Mouse (Mus musculus): Measurements from ENCODE around the gene Slc22a6.

- TF ChIP-seq MAZ (IDR thresholded peaks at IDR 0.05; ENCODE audit: low read depth, low read length) (no peak), IRF4 (IDR thresholded peaks at IDR 0.05; ENCODE audit: low read depth, low read length) (no peak), POLR2AphosphoS2 (IDR thresholded peaks at IDR 0.05; ENCODE audit: low read depth, low read length) (no peak), POLR2A (IDR thresholded peaks at IDR 0.05; ENCODE audit: low read depth, low read length) (no peak), NRF1 (IDR thresholded peaks at IDR 0.05; ENCODE audit: low read depth, low read length) (no peak), TBP (conservative IDR thresholded peaks at IDR 0.05; ENCODE audit: low read depth, low read length) (no peak), CTCF (conservative IDR thresholded peaks at IDR 0.05 in 1 of 2, IDR thresholded peaks at IDR 0.05 in 1 of 2; ENCODE audit: low read depth in 2 of 2, low read length in 2 of 2) (no peak), JUND (conservative IDR thresholded peaks at IDR 0.05; ENCODE audit: low read depth, low read length) (no peak), TCF12 (IDR thresholded peaks at IDR 0.05; ENCODE audit: low read depth, low read length) (no peak), GABPA (IDR thresholded peaks at IDR 0.05; ENCODE audit: insufficient replicate concordance, low read depth, low read length) (no peak), MAFK (IDR thresholded peaks at IDR 0.05; ENCODE audit: insufficient replicate concordance, low read length) (no peak), EP300 (IDR thresholded peaks at IDR 0.05; ENCODE audit: low read length) (no peak), USF1 (IDR thresholded peaks at IDR 0.05; ENCODE audit: low read depth, low read length) (no peak), RCOR1 (conservative IDR thresholded peaks at IDR 0.05; ENCODE audit: low read depth, low read length) (no peak)
Measured at GRCm38 (mm10) chr19:8672859-8673258, 55.0 kb downstream of the Slc22a6 start.
